Mouse (Mus musculus): ENCODE measurements around the gene Mrpl51. TPM values are rescaled to one million over a fixed set of nuclear protein-coding genes. Genes with fewer than 3 reads are reported as not detected.

The Mrpl51 gene
- polyA plus RNA-seq, 1 experiment: 68.6 TPM

GRCm38 (mm10) chr6:125179601-125180000 is 12.0 kb upstream of the Mrpl51 start:
- Histone ChIP-seq H3K27ac (ENCODE audit: insufficient read depth, low read depth, low read length) (no peak overlapping the region), H3K4me1 (ENCODE audit: control insufficient read depth, insufficient read depth, low read length) (no peaks in the 10 kb centered on the region), H3K4me3 (ENCODE audit: insufficient read depth, low read length) (no peak overlapping the region)
- TF ChIP-seq CTCF (IDR thresholded peaks at IDR 0.05; ENCODE audit: low read depth, low read length) (no peak), POLR2A (IDR thresholded peaks at IDR 0.05; ENCODE audit: borderline replicate concordance, low read depth, low read length) (no peak)

GRCm38 (mm10) chr6:125182133-125182532 is 9.5 kb upstream of the Mrpl51 start:
- TF ChIP-seq CTCF (IDR thresholded peaks at IDR 0.05; ENCODE audit: low read depth, low read length) (no peak), POLR2A (IDR thresholded peaks at IDR 0.05; ENCODE audit: borderline replicate concordance, low read depth, low read length) (no peak)
- Histone ChIP-seq H3K27ac (ENCODE audit: insufficient read depth, low read depth, low read length) (no peak overlapping the region), H3K4me1 (ENCODE audit: control insufficient read depth, insufficient read depth, low read length) (no peaks in the 10 kb centered on the region), H3K4me3 (ENCODE audit: insufficient read depth, low read length) (no peak overlapping the region)

GRCm38 (mm10) chr6:125186203-125186602 is 5.4 kb upstream of the Mrpl51 start:
- no peak overlapping the region for H3K4me3 ChIP-seq (ENCODE audit: insufficient read depth, low read length)
- H3K4me1 ChIP-seq (ENCODE audit: control insufficient read depth, insufficient read depth, low read length): no peaks in the 10 kb centered on the region
- H3K27ac ChIP-seq (ENCODE audit: insufficient read depth, low read depth, low read length): no peak overlapping the region
- TF ChIP-seq POLR2A (IDR thresholded peaks at IDR 0.05; ENCODE audit: borderline replicate concordance, low read depth, low read length) (no peak), CTCF (IDR thresholded peaks at IDR 0.05; ENCODE audit: low read depth, low read length) (no peak)

- peak overlapping the region; percentile 71 for H3K4me3 ChIP-seq (ENCODE audit: insufficient read depth, low read length)
- H3K4me1 ChIP-seq (ENCODE audit: control insufficient read depth, insufficient read depth, low read length): peaks cover 5% of the 10 kb centered on the region
- TF ChIP-seq POLR2A (IDR thresholded peaks at IDR 0.05; ENCODE audit: borderline replicate concordance, low read depth, low read length) (no peak), CTCF (IDR thresholded peaks at IDR 0.05; ENCODE audit: low read depth, low read length) (no peak)
- H3K27ac ChIP-seq (ENCODE audit: insufficient read depth, low read depth, low read length): peak overlapping the region; percentile 32
Measured at GRCm38 (mm10) chr6:125190816-125191215, 785 bp upstream of the Mrpl51 start.

- Histone ChIP-seq H3K4me3 (ENCODE audit: insufficient read depth, low read length) (peak overlapping the region; percentile 94), H3K27ac (ENCODE audit: insufficient read depth, low read depth, low read length) (peak overlapping the region; percentile 96), H3K4me1 (ENCODE audit: control insufficient read depth, insufficient read depth, low read length) (peaks cover 9% of the 10 kb centered on the region)
- TF ChIP-seq CTCF (IDR thresholded peaks at IDR 0.05; ENCODE audit: low read depth, low read length) (no peak), POLR2A (IDR thresholded peaks at IDR 0.05; ENCODE audit: borderline replicate concordance, low read depth, low read length) (no peak)
Measured at GRCm38 (mm10) chr6:125192016-125192714, 564 bp downstream of the Mrpl51 start.

GRCm38 (mm10) chr6:125192841-125193240 is 1.2 kb downstream of the Mrpl51 start:
- peak overlapping the region; percentile 94 for H3K4me3 ChIP-seq (ENCODE audit: insufficient read depth, low read length)
- TF ChIP-seq CTCF (IDR thresholded peaks at IDR 0.05; ENCODE audit: low read depth, low read length): no peak
- no peak for TF ChIP-seq POLR2A (IDR thresholded peaks at IDR 0.05; ENCODE audit: borderline replicate concordance, low read depth, low read length)

GRCm38 (mm10) chr6:125193390-125193789 is 1.8 kb downstream of the Mrpl51 start:
- Histone ChIP-seq H3K4me1 (ENCODE audit: control insufficient read depth, insufficient read depth, low read length) (peaks cover 9% of the 10 kb centered on the region), H3K4me3 (ENCODE audit: insufficient read depth, low read length) (peak overlapping the region; percentile 94), H3K27ac (ENCODE audit: insufficient read depth, low read depth, low read length) (peak overlapping the region; percentile 96)
- TF ChIP-seq POLR2A (IDR thresholded peaks at IDR 0.05; ENCODE audit: borderline replicate concordance, low read depth, low read length): no peak
- no peak for TF ChIP-seq CTCF (IDR thresholded peaks at IDR 0.05; ENCODE audit: low read depth, low read length)

More at GRCm38 (mm10) chr6:125192841-125193240, 1.2 kb downstream of the Mrpl51 start:
- Histone ChIP-seq H3K4me1 (ENCODE audit: control insufficient read depth, insufficient read depth, low read length) (peaks cover 9% of the 10 kb centered on the region), H3K27ac (ENCODE audit: insufficient read depth, low read depth, low read length) (peak overlapping the region; percentile 96)

- TF ChIP-seq POLR2A (IDR thresholded peaks at IDR 0.05; ENCODE audit: borderline replicate concordance, low read depth, low read length): no peak
- TF ChIP-seq CTCF (IDR thresholded peaks at IDR 0.05; ENCODE audit: low read depth, low read length): no peak
- H3K4me1 ChIP-seq (ENCODE audit: control insufficient read depth, insufficient read depth, low read length): peaks cover 9% of the 10 kb centered on the region
- no peak overlapping the region for H3K4me3 ChIP-seq (ENCODE audit: insufficient read depth, low read length)
- no peak overlapping the region for H3K27ac ChIP-seq (ENCODE audit: insufficient read depth, low read depth, low read length)
Measured at GRCm38 (mm10) chr6:125195541-125196075, 4.0 kb downstream of the Mrpl51 start.

GRCm38 (mm10) chr6:125196301-125196700 is 4.7 kb downstream of the Mrpl51 start:
- H3K4me3 ChIP-seq (ENCODE audit: insufficient read depth, low read length): no peak overlapping the region
- TF ChIP-seq POLR2A (IDR thresholded peaks at IDR 0.05; ENCODE audit: borderline replicate concordance, low read depth, low read length): no peak
- TF ChIP-seq CTCF (IDR thresholded peaks at IDR 0.05; ENCODE audit: low read depth, low read length): no peak
- H3K27ac ChIP-seq (ENCODE audit: insufficient read depth, low read depth, low read length): no peak overlapping the region
- peaks cover 9% of the 10 kb centered on the region for H3K4me1 ChIP-seq (ENCODE audit: control insufficient read depth, insufficient read depth, low read length)

- H3K4me3 ChIP-seq (ENCODE audit: insufficient read depth, low read length): no peak overlapping the region
- TF ChIP-seq CTCF (IDR thresholded peaks at IDR 0.05; ENCODE audit: low read depth, low read length): no peak
- peaks cover 9% of the 10 kb centered on the region for H3K4me1 ChIP-seq (ENCODE audit: control insufficient read depth, insufficient read depth, low read length)
- no peak overlapping the region for H3K27ac ChIP-seq (ENCODE audit: insufficient read depth, low read depth, low read length)
Measured at GRCm38 (mm10) chr6:125197166-125197565, 5.6 kb downstream of the Mrpl51 start.
